Comparison of ENCODE assay signal across 16 mouse cellular contexts in genomic region chr2:135673649-135674048, GRCm38 (mm10).
"Had no signal": no experiment of that assay in that cellular context is flagged by ENCODE, and none has a peak within 500 bp of the region (broad histone marks: within the 10 kb centered on the region; RNA-seq: fewer than 3 reads in every experiment).

No protein-coding gene starts in this region.

- H3K4me3 ChIP-seq: neural tube, embryonic 13.5 days; neural tube, embryonic 15.5 days; stomach, embryonic 15.5 days had no signal

- H3K36me3 ChIP-seq: neural tube, embryonic 13.5 days; neural tube, embryonic 15.5 days; stomach, embryonic 15.5 days had no signal

- H3K27me3 ChIP-seq: neural tube, embryonic 13.5 days; neural tube, embryonic 15.5 days; stomach, embryonic 15.5 days had no signal

- DNase-seq: retina, postnatal 1 day; right cerebral cortex, adult 18-20 months; right cerebral cortex, postnatal 14 days; right cerebral cortex, postnatal 25 days; right cerebral cortex, postnatal 4 days; spleen, adult 18-20 months; thymus, adult 18-20 months; thymus, adult 2 months; thymus, postnatal 14 days; thymus, postnatal 25 days; thymus, postnatal 36 days; thymus, postnatal 4 days had no signal

- H3K9me3 ChIP-seq: neural tube, embryonic 13.5 days; neural tube, embryonic 15.5 days; stomach, embryonic 15.5 days had no signal

- H3K27ac ChIP-seq: neural tube, embryonic 13.5 days; neural tube, embryonic 15.5 days; stomach, embryonic 15.5 days; stomach, postnatal 0 days had no signal

- H3K4me2 ChIP-seq: neural tube, embryonic 13.5 days; neural tube, embryonic 15.5 days; stomach, embryonic 15.5 days had no signal

- H3K4me1 ChIP-seq: neural tube, embryonic 15.5 days had no signal

- H3K9ac ChIP-seq: neural tube, embryonic 13.5 days; neural tube, embryonic 15.5 days; stomach, embryonic 15.5 days had no signal
